20 mouse cellular contexts compared by ENCODE assay signal in the genomic region with DNA sequence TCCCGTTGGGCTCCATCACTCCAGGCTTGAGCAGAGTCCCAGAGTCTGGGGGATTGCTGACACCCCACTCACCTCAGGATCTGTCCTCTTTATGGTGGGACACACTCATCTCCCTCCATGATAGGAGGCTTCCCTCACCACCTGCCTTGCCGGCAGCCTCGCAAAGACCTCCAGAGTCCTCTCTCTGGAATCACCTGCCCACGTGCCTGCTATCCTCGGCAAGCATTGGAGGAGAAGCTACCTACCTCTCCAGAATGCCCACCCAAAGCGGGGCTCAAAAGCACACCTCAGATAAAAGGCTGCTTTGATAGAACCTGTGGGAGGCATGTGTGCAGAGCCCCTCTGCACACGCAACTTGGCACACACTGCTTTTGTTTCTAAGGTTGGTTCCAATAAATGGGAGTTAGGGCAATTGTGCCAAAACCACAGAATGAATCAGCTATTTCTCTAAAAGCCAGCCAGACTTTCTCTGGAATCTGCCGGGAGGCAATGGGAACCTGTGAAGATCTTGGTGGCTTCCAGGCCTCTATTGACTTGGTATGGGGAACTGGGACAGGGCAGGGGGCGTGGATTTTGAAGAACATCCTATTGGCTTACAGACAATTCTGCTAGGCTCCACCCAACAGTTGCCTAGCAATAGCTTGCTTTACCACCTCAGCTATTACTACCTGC.
A peak's percentile ranks its signal among the peaks of the same experiment; 100 is the strongest.
DNase-seq lines count a peak whose midpoint lies in the region; TF ChIP-seq lines count a peak whose summit lies in the region.
"Had no signal": no experiment of that assay in that cellular context is flagged by ENCODE, and none has a peak within 500 bp of the region (broad histone marks: within the 10 kb centered on the region; RNA-seq: fewer than 3 reads in every experiment).

No protein-coding gene starts in this region.

- no peaks in the 10 kb centered on the region for H3K36me3 ChIP-seq in limb, embryonic 10.5 days
- H3K36me3 ChIP-seq: forebrain, embryonic 15.5 days; liver, embryonic 13.5 days; midbrain, embryonic 13.5 days had no signal

- TF ChIP-seq CTCF in layer of hippocampus, adult 2 months (conservative IDR thresholded peaks at IDR 0.05), result no peak

- no peak overlapping the region for H3K4me3 ChIP-seq in layer of hippocampus, adult 2 months
- H3K4me3 ChIP-seq in limb, embryonic 10.5 days, result no peak overlapping the region
- H3K4me3 ChIP-seq: forebrain, embryonic 15.5 days; heart, adult 2 months; liver, embryonic 13.5 days; midbrain, embryonic 13.5 days had no signal

- H3K4me1 ChIP-seq in limb, embryonic 10.5 days, result peaks cover 15% of the 10 kb centered on the region
- H3K4me1 ChIP-seq: liver, embryonic 13.5 days; midbrain, embryonic 13.5 days had no signal

- 87% methylated on average over 9 of the region's 9 CpGs for WGBS in limb, embryonic 10.5 days

- H3K9me3 ChIP-seq in limb, embryonic 10.5 days (replicated peaks), result no peaks in the 10 kb centered on the region
- H3K9me3 ChIP-seq: forebrain, embryonic 15.5 days; liver, embryonic 13.5 days; midbrain, embryonic 13.5 days had no signal

- DNase-seq in layer of hippocampus, adult 2 months (ENCODE audit: low spot score in 2 of 2), result peak in 1 of 2 experiments; percentile 28
- DNase-seq in layer of hippocampus, postnatal 14 days (ENCODE audit: low spot score in 2 of 2), result no peak
- DNase-seq in NIH3T3 (ENCODE audit: low read depth), result peak; percentile 93
- peak; percentile 39 for DNase-seq in adipocyte (ENCODE audit: low spot score)
- DNase-seq in limb, embryonic 10.5 days (ENCODE audit: low spot score), result no peak
- no peak for DNase-seq in kidney, postnatal 36 days
- DNase-seq in cerebellum, postnatal 14 days, result no peak
- DNase-seq: adrenal gland, postnatal 10 days; cerebellum, adult 8-10 months; gastrocnemius, postnatal 14 days; heart, adult 2 months; kidney, adult 18-20 months; kidney, postnatal 10 days; liver, embryonic 13.5 days; lung, adult 2 months; lung, postnatal 14 days; retina, postnatal 1 day had no signal

- H3K27ac ChIP-seq in layer of hippocampus, adult 2 months, result peak overlapping the region; percentile 77
- 0 out of 2 replicates have a peak overlapping the region, but pooled peaks have one; percentile 26 for H3K27ac ChIP-seq in limb, embryonic 10.5 days
- H3K27ac ChIP-seq: forebrain, embryonic 15.5 days; heart, adult 2 months; hindbrain, embryonic 14.5 days; liver, embryonic 13.5 days; midbrain, embryonic 13.5 days had no signal

- no peaks in the 10 kb centered on the region for H3K27me3 ChIP-seq in limb, embryonic 10.5 days (ENCODE audit: low read depth, poor library complexity, severe bottlenecking)
- H3K27me3 ChIP-seq: forebrain, embryonic 15.5 days; liver, embryonic 13.5 days; midbrain, embryonic 13.5 days had no signal

Comparison
In these comparisons a context has a peak if more than half of its experiments do, and no peak if none do; other contexts are left out.
1. DNase-seq: peak in NIH3T3 (single experiment) and adipocyte (single experiment); none in layer of hippocampus, postnatal 14 days (0 of 2), limb, embryonic 10.5 days (single experiment), kidney, postnatal 36 days (0 of 2) and cerebellum, postnatal 14 days (0 of 2).